Mouse (Mus musculus): ENCODE results near the gene Fnbp1l. TPM values are rescaled to one million over a fixed set of nuclear protein-coding genes. Genes with fewer than 3 reads are reported as not detected.

Gene Fnbp1l
- total RNA-seq, 2 experiments from 2014 or later = 26.4 to 29.3 TPM

GRCm38 (mm10) chr3:122606105-122606801 lies 13.3 kb downstream of the Fnbp1l start:
- no peak for DNase-seq

GRCm38 (mm10) chr3:122603229-122603628 lies 16.3 kb downstream of the Fnbp1l start:
- peak; percentile 13 for DNase-seq

GRCm38 (mm10) chr3:122602370-122602769 lies 17.1 kb downstream of the Fnbp1l start:
- DNase-seq = no peak

GRCm38 (mm10) chr3:122599291-122599690 lies 20.2 kb downstream of the Fnbp1l start:
- no peak for DNase-seq

GRCm38 (mm10) chr3:122590804-122591203 lies 28.7 kb downstream of the Fnbp1l start:
- DNase-seq = no peak

- DNase-seq = no peak
These were observed 29.2 kb downstream of the Fnbp1l start for GRCm38 (mm10) chr3:122590346-122590745.

- DNase-seq = no peak
These were observed 32.4 kb downstream of the Fnbp1l start for GRCm38 (mm10) chr3:122586918-122587641.

- DNase-seq = no peak
These were observed 42.2 kb downstream of the Fnbp1l start for GRCm38 (mm10) chr3:122577360-122577759.

GRCm38 (mm10) chr3:122574921-122575320 lies 44.6 kb downstream of the Fnbp1l start:
- no peak for DNase-seq

- DNase-seq = no peak
These were observed 45.9 kb downstream of the Fnbp1l start for GRCm38 (mm10) chr3:122573426-122574286.

GRCm38 (mm10) chr3:122566549-122566948 lies 53.0 kb downstream of the Fnbp1l start:
- peak; percentile 10 for DNase-seq

GRCm38 (mm10) chr3:122566112-122566511 lies 53.4 kb downstream of the Fnbp1l start:
- DNase-seq = no peak

- peak; percentile 46 for DNase-seq
These were observed 54.2 kb downstream of the Fnbp1l start for GRCm38 (mm10) chr3:122565285-122565684.

- no peak for DNase-seq
These were observed 61.7 kb downstream of the Fnbp1l start for GRCm38 (mm10) chr3:122557766-122558165.

GRCm38 (mm10) chr3:122551174-122551573 lies 68.3 kb downstream of the Fnbp1l start:
- DNase-seq = no peak

GRCm38 (mm10) chr3:122547469-122547868 lies 72.0 kb downstream of the Fnbp1l start:
- no peak for DNase-seq

GRCm38 (mm10) chr3:122545346-122545745 lies 74.2 kb downstream of the Fnbp1l start:
- DNase-seq = no peak

- no peak for DNase-seq
These were observed 78.6 kb downstream of the Fnbp1l start for GRCm38 (mm10) chr3:122540918-122541317.

GRCm38 (mm10) chr3:122539961-122540690 lies 79.4 kb downstream of the Fnbp1l start:
- peak; percentile 32 for DNase-seq

GRCm38 (mm10) chr3:122538851-122539250 lies 80.7 kb downstream of the Fnbp1l start:
- DNase-seq = no peak

- no peak for DNase-seq
These were observed 83.4 kb downstream of the Fnbp1l start for GRCm38 (mm10) chr3:122535938-122536703.
